Mouse (Mus musculus) thymus, adult 2 months (tissue): ENCODE measurements around the gene Kmo.

Experiments used
- CTCF ChIP-seq: fragments of 200-500 bp; IDR thresholded peaks from 2 replicates; pipeline ENCODE4 v1.5.1; 2012; ENCODE audit warnings: mild to moderate bottlenecking, control low read depth, low read length, moderate library complexity, borderline replicate concordance; ENCODE audit not compliant: control insufficient read depth, poor library complexity, insufficient read depth; ENCODE audit errors: extremely low read depth
- POLR2A ChIP-seq: fragments of 200-500 bp; IDR thresholded peaks from 2 replicates; pipeline ENCODE4 v1.6.1; 2012; ENCODE audit warnings: mild to moderate bottlenecking, low read length, control low read depth, moderate library complexity; ENCODE audit not compliant: control insufficient read depth, poor library complexity, insufficient read depth; ENCODE audit errors: extremely low read depth

GRCm38 (mm10) chr1:175670042-175670441 is 49.9 kb downstream of the Kmo start:
- TF ChIP-seq CTCF (no peak), POLR2A (no peak)
